Mouse (Mus musculus) lung, embryonic 16.5 days (tissue): Measurements from ENCODE around the gene Mgat5. TPM values are rescaled to one million over a fixed set of nuclear protein-coding genes. Genes with fewer than 3 reads are reported as not detected.

Source experiments
- ATAC-seq: fragments of 200-750 bp; cut with Nextera tagmentation; 2 replicates; pipeline ENCODE4 v1.8.0; 2017; ENCODE audit warnings: low read depth, mild to moderate bottlenecking, moderate library complexity
- H3K27ac ChIP-seq: fragments of 300-500 bp; sonication (generic); 2 replicates; pipeline ENCODE4 v1.5.1; 2014; ENCODE audit warnings: mild to moderate bottlenecking, control low read depth, low read length
- H3K27me3 ChIP-seq: fragments of 300-500 bp; sonication (generic); 2 replicates; pipeline ENCODE4 v1.6.1; 2014; ENCODE audit warnings: low read depth, low read length, mixed read lengths; ENCODE audit not compliant: control insufficient read depth, insufficient read depth
- H3K36me3 ChIP-seq: fragments of 300-500 bp; sonication (generic); 2 replicates; pipeline ENCODE4 v1.6.1; 2014; ENCODE audit warnings: low read length; ENCODE audit not compliant: control insufficient read depth, insufficient read depth
- H3K4me1 ChIP-seq: fragments of 300-500 bp; sonication (generic); replicated peaks from 2 replicates; pipeline ENCODE4 v1.6.1; 2014; ENCODE audit warnings: low read length, mixed read lengths; ENCODE audit not compliant: control insufficient read depth, insufficient read depth
- H3K4me2 ChIP-seq: fragments of 300-500 bp; sonication (generic); 2 replicates; pipeline ENCODE4 v1.6.1; 2014; ENCODE audit warnings: low read depth, low read length, control low read depth
- H3K4me3 ChIP-seq: fragments of 300-500 bp; sonication (generic); 2 replicates; pipeline ENCODE4 v1.5.1; 2014; ENCODE audit warnings: mild to moderate bottlenecking, low read length, control low read depth
- H3K9ac ChIP-seq: fragments of 300-500 bp; sonication (generic); 2 replicates; pipeline ENCODE4 v1.6.1; 2014; ENCODE audit warnings: low read length, control low read depth
- H3K9me3 ChIP-seq: fragments of 300-500 bp; sonication (generic); 2 replicates; pipeline ENCODE4 v1.6.1; 2016; ENCODE audit warnings: low read length; ENCODE audit not compliant: control insufficient read depth
- WGBS: fragments of 180-500 bp; shearing (Covaris S2); extraction: QIAGEN DNeasy Blood & Tissue Kit; methylation state at CpG from one replicate; pipeline ENCODE4 v1.1.7; 2014; 5-methylcytosine and 5-hydroxymethylcytosine counted together
- polyA plus RNA-seq: library from polyadenylated mRNA; unstranded; fragments of >200 nt; fragmentation: Nextera tagmentation; extraction: Ambion mirVana; gene quantifications from 2 replicates; pipeline ENCODE4 v1.2.1, GENCODE M21; 2015

Mgat5 gene
- polyA plus RNA-seq, 1 experiment from 2014 or later: 4.1 TPM

DNA sequence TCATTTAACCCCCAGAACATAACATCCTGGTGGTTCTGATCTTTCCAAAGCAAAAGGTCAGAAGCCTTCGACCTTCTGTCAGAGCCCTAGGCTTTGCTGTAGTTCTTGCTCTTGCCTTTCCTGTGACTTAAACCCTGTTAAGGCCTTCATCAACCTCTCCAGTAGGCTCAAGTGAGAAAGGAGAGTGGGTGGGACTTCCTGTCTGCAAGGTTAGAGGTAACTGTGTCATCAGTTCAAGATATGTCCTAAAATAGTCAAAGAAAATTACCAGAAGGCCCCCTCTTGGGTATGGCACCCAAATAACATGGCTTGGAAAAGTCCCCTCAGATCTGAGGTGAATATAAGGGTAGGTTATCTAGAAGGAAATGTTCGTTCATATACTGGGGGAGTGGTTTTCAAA lies 99.5 kb downstream of the Mgat5 start:
- no peak overlapping the region for H3K27ac ChIP-seq
- H3K4me3 ChIP-seq: no peak overlapping the region
- no peaks in the 10 kb centered on the region for H3K27me3 ChIP-seq
- no peak overlapping the region for H3K4me2 ChIP-seq
- no peaks in the 10 kb centered on the region for H3K4me1 ChIP-seq
- no peaks in the 10 kb centered on the region for H3K9me3 ChIP-seq
- 73% methylated on average over 2 of the region's 2 CpGs for WGBS
- no peaks in the 10 kb centered on the region for H3K36me3 ChIP-seq
- ATAC-seq: no peak
- no peak overlapping the region for H3K9ac ChIP-seq

DNA sequence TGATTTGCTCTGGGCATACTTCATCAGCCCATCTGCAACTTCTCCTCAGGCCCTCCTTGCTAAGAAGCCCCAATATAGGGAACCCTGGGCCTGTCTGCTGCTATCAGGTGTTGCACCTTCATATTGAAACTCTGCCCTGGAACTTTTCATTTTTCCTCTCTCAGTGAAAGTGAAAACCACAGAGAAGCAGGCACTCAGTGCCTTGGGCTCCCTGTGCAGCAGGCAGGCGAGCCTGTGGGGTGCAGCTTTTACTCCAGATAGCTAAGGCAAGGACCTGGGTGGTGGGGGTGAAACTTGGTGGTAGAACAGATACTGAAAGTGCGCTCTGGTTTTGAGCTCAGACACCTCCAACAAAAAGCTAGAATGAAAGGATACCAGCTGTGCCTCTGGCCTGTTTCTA lies 100.8 kb downstream of the Mgat5 start:
- ATAC-seq: no peak
- Histone ChIP-seq H3K4me3 (no peak overlapping the region), H3K9ac (no peak overlapping the region), H3K9me3 (no peaks in the 10 kb centered on the region), H3K27ac (no peak overlapping the region), H3K27me3 (no peaks in the 10 kb centered on the region), H3K4me1 (no peaks in the 10 kb centered on the region), H3K36me3 (no peaks in the 10 kb centered on the region), H3K4me2 (no peak overlapping the region)
- 83% methylated on average over 2 of the region's 2 CpGs for WGBS

DNA sequence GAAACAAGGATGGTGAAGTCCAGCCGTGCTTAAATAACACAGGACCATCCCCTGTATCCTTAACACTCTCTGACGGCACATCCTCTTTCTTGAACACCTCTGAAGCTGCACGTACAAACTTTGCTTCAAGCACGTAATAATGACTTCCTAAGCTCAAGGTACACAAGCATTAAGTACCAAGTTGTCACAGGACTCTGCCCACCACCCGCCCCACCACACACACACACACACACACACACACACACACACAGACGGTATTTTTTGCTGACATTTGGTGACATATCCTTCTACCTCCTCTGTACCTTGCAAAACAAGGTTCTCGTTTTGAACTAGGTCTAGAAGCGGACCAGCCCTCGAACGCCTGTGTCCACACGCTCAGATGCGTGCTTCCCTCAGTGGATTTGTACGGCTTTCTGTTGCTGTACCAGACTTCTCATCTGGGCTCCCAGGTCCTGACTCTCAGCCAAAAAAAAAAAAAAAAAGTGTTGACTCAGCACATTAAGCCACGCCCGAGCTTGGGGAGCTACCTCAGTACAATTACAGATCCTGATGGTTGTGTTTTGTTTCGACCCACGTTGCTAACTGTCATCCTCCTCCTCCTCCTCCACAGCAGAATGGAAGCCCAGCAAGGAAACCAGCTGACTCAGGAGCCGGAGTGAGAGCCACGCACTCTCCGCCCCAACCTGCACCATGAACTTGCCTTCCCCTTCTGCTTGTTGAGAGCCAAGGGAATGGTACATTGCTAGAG lies 101.4 kb downstream of the Mgat5 start:
- Histone ChIP-seq H3K4me3 (no peak overlapping the region), H3K9me3 (no peaks in the 10 kb centered on the region), H3K36me3 (no peaks in the 10 kb centered on the region), H3K9ac (no peak overlapping the region), H3K4me2 (no peak overlapping the region), H3K4me1 (no peaks in the 10 kb centered on the region), H3K27ac (no peak overlapping the region), H3K27me3 (no peaks in the 10 kb centered on the region)
- WGBS: 68% methylated on average over 20 of the region's 20 CpGs
- no peak for ATAC-seq

DNA sequence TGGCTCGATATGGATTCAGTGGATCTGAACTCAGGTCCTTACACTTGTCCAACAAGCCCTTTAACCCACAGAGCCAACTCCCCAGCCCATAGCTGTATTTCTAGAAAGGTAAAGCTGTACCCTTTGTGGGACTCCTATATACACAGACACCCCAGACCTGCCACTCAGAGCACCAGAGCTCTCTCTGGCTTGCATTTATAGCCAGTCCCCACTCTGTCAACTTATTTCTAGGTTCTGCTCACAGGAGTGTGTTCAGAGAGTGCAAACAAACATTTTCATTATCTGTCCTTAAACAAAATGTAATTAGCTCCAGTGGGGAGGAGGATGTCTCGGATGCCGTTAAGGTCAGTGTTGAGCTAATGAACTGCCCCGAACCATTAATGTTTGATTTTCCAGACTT lies 102.5 kb downstream of the Mgat5 start:
- H3K27ac ChIP-seq: no peak overlapping the region
- H3K9me3 ChIP-seq: no peaks in the 10 kb centered on the region
- no peaks in the 10 kb centered on the region for H3K4me1 ChIP-seq
- H3K9ac ChIP-seq: no peak overlapping the region
- 85% methylated on average over 4 of the region's 4 CpGs for WGBS
- H3K4me3 ChIP-seq: no peak overlapping the region
- no peaks in the 10 kb centered on the region for H3K36me3 ChIP-seq
- no peak for ATAC-seq
- H3K4me2 ChIP-seq: no peak overlapping the region
- H3K27me3 ChIP-seq: no peaks in the 10 kb centered on the region

DNA sequence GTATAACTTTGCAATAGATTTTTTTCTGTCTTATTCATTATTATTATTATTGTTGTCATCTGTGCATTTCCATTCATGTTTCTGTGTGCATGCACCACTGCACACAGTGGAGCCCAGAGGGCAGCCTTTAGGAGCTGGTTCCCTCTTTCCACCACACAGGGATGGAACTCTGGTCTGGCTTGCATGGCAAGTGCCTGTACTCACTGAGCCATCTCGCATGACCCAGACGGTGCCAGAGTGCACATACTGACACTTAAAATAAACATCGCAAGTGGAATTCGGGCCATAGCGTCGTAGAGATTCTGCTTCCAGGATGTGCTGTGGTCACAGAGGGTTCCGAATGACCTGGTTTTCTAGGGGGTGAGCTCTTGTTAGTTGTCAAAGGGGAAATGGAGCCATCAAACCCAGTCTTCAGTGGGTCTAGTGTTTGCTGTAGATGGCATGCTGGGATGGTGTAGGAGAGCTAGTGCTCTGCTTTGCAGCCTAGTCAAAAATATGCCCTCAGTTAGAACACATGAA lies 103.5 kb downstream of the Mgat5 start:
- Histone ChIP-seq H3K36me3 (no peaks in the 10 kb centered on the region), H3K9me3 (no peaks in the 10 kb centered on the region), H3K4me2 (no peak overlapping the region), H3K27ac (no peak overlapping the region), H3K4me1 (no peaks in the 10 kb centered on the region), H3K4me3 (no peak overlapping the region), H3K27me3 (no peaks in the 10 kb centered on the region), H3K9ac (no peak overlapping the region)
- no peak for ATAC-seq
- 38% methylated on average over 7 of the region's 7 CpGs for WGBS

- H3K9me3 ChIP-seq: no peaks in the 10 kb centered on the region
- no peaks in the 10 kb centered on the region for H3K27me3 ChIP-seq
- no peak overlapping the region for H3K27ac ChIP-seq
- no peak overlapping the region for H3K4me3 ChIP-seq
- H3K9ac ChIP-seq: no peak overlapping the region
- H3K4me1 ChIP-seq: no peaks in the 10 kb centered on the region
- no peaks in the 10 kb centered on the region for H3K36me3 ChIP-seq
- WGBS: 76% methylated on average over 13 of the region's 13 CpGs
- no peak for ATAC-seq
- no peak overlapping the region for H3K4me2 ChIP-seq
Observed at GRCm38 (mm10) chr1:127308989-127309701, 104.3 kb downstream of the Mgat5 start.

GRCm38 (mm10) chr1:127310011-127310410 lies 105.2 kb downstream of the Mgat5 start:
- WGBS: 70% methylated on average over 5 of the region's 5 CpGs
- Histone ChIP-seq H3K4me1 (no peaks in the 10 kb centered on the region), H3K9me3 (no peaks in the 10 kb centered on the region), H3K9ac (no peak overlapping the region), H3K4me2 (no peak overlapping the region), H3K27me3 (no peaks in the 10 kb centered on the region), H3K4me3 (no peak overlapping the region), H3K27ac (no peak overlapping the region), H3K36me3 (no peaks in the 10 kb centered on the region)
- no peak for ATAC-seq

GRCm38 (mm10) chr1:127310703-127311102 lies 105.9 kb downstream of the Mgat5 start:
- no peak overlapping the region for H3K4me2 ChIP-seq
- no peak overlapping the region for H3K27ac ChIP-seq
- no peak for ATAC-seq
- H3K9ac ChIP-seq: no peak overlapping the region
- no peaks in the 10 kb centered on the region for H3K9me3 ChIP-seq
- 53% methylated on average over 3 of the region's 3 CpGs for WGBS
- H3K4me3 ChIP-seq: no peak overlapping the region
- no peaks in the 10 kb centered on the region for H3K36me3 ChIP-seq
- no peaks in the 10 kb centered on the region for H3K4me1 ChIP-seq
- H3K27me3 ChIP-seq: no peaks in the 10 kb centered on the region

DNA sequence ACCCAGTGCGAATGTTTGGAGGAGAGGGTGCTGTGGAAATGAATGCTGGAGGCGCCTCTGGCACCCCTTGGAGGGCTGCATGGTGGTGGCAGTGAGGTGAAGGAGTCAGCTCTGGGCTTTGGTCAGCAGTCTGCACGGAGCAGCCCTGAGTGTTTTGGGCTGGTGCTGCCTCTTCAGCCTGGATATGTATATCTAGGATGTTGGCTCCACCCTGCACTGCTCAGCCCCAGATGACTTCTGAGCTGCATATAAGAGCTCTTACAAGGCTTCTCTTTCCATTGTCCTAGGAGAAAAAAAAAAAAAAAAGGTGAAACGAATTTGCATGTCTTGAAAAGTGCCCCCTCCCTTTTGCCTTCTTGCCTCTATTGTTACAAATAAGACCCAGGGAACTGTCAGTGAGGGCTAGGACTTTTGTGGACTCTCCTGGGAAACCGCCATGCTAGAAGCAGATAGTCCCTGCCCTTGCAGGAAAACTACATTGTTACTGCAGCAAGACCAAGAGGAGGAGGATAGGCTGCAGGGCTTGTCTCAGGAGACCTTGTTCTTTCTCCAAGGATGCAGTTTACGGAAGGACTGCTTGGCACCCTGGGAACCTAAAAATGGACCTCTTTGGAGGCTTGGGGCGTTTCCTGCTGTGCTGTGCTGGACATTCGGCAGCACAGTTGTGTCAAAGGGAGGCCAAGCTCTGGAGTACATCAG lies 109.0 kb downstream of the Mgat5 start:
- Histone ChIP-seq H3K4me2 (no peak overlapping the region), H3K4me1 (no peaks in the 10 kb centered on the region), H3K4me3 (no peak overlapping the region), H3K27me3 (no peaks in the 10 kb centered on the region), H3K9me3 (no peaks in the 10 kb centered on the region), H3K36me3 (no peaks in the 10 kb centered on the region), H3K9ac (no peak overlapping the region), H3K27ac (no peak overlapping the region)
- WGBS: 63% methylated on average over 8 of the region's 8 CpGs
- ATAC-seq: no peak
